Mouse (Mus musculus) limb, embryonic 11.5 days (tissue): ENCODE data around the gene Hadh. TPM values are rescaled to one million over a fixed set of nuclear protein-coding genes. Genes with fewer than 3 reads are reported as not detected.

ENCODE experiments used
- ATAC-seq: fragments of 200-750 bp; cut with Nextera tagmentation; 2 replicates; pipeline ENCODE4 v1.8.0; 2017; ENCODE audit warnings: low read depth; ENCODE audit not compliant: insufficient number of reproducible peaks, low FRiP score, low TSS enrichment
- DNase-seq: peaks from one replicate; pipeline ENCODE4 v3.0.0-alpha.2; 2015; ENCODE audit warnings: low spot score
- H3K27ac ChIP-seq: fragments of 300-500 bp; sonication (generic); replicated peaks from 2 replicates; pipeline ENCODE4 v1.5.1; 2014; ENCODE audit warnings: low read depth, mild to moderate bottlenecking, low read length
- H3K27me3 ChIP-seq: fragments of 300-500 bp; sonication (generic); 2 replicates; pipeline ENCODE4 v1.6.1; 2014; ENCODE audit warnings: mild to moderate bottlenecking, low read length, mixed read lengths; ENCODE audit not compliant: control insufficient read depth, insufficient read depth
- H3K36me3 ChIP-seq: fragments of 300-500 bp; sonication (generic); 2 replicates; pipeline ENCODE4 v1.6.1; 2014; ENCODE audit warnings: mild to moderate bottlenecking, low read length, moderate library complexity, mixed read lengths; ENCODE audit not compliant: control insufficient read depth, insufficient read depth
- H3K4me1 ChIP-seq: fragments of 300-500 bp; sonication (generic); 2 replicates; pipeline ENCODE4 v1.6.1; 2014; ENCODE audit warnings: low read length, mixed read lengths; ENCODE audit not compliant: control insufficient read depth, insufficient read depth
- H3K4me2 ChIP-seq: fragments of 300-500 bp; sonication (generic); 2 replicates; pipeline ENCODE4 v1.6.1; 2014; ENCODE audit warnings: low read depth, mild to moderate bottlenecking, moderate library complexity; ENCODE audit not compliant: severe bottlenecking
- H3K4me3 ChIP-seq: fragments of 300-500 bp; sonication (generic); 2 replicates; pipeline ENCODE4 v1.5.1; 2014; ENCODE audit warnings: low read depth, low read length
- H3K9ac ChIP-seq: fragments of 300-500 bp; sonication (generic); 2 replicates; pipeline ENCODE4 v1.6.1; 2014; ENCODE audit warnings: mild to moderate bottlenecking, low read length
- H3K9me3 ChIP-seq: fragments of 300-500 bp; sonication (generic); 2 replicates; pipeline ENCODE4 v1.6.1; 2016; ENCODE audit warnings: low read length; ENCODE audit not compliant: control insufficient read depth
- whole genome bisulfite sequencing: fragments of 180-500 bp; shearing (Covaris S2); extraction: QIAGEN DNeasy Blood & Tissue Kit; methylation state at CpG from one replicate; pipeline ENCODE4 v1.1.7; 2014; 5-methylcytosine and 5-hydroxymethylcytosine counted together
- polyA plus RNA-seq: library from polyadenylated mRNA; unstranded; fragments of >200 nt; fragmentation: Nextera tagmentation; extraction: Ambion mirVana; gene quantifications from 2 replicates; pipeline ENCODE4 v1.2.1, GENCODE M21; 2014

Hadh gene
- polyA plus RNA-seq, 1 experiment from 2014 or later: 114 TPM

- ATAC-seq (no peak), DNase-seq (no peak)
- Histone ChIP-seq H3K9me3 (no peaks in the 10 kb centered on the region), H3K27me3 (no peaks in the 10 kb centered on the region), H3K36me3 (0 out of 2 replicates have a peak, but pooled peaks cover 2% of the 10 kb centered on the region), H3K4me1 (peaks cover 3% of the 10 kb centered on the region; the same call in 1 of the 2 replicates), H3K4me3 (no peak overlapping the region), H3K9ac (no peak overlapping the region), H3K27ac (no peak overlapping the region), H3K4me2 (no peak overlapping the region)
- 84% methylated on average over 5 of the region's 5 CpGs for WGBS
Observed at GRCm38 (mm10) chr3:131186193-131186592, 85.7 kb downstream of the Hadh start.

Other genes starting within 250 kb of the Hadh start
- gene Lef1, start 161.6 kb downstream of the Hadh start, polyA plus RNA-seq: 60.8 and 68.4 TPM in 2 replicates
- gene Cyp2u1, start 31.1 kb upstream of the Hadh start, polyA plus RNA-seq: 1.1 and 1.7 TPM in 2 replicates
- gene Sgms2, start 219.3 kb upstream of the Hadh start, polyA plus RNA-seq: 1.5 and 3.0 TPM in 2 replicates